Mouse (Mus musculus) frontal cortex, postnatal 10 days (tissue): Measurements from ENCODE around the gene Spry1.
A peak's percentile ranks its signal among the peaks of the same experiment; 100 is the strongest.
"Not testable (repeated sequence)": the region's sequence is repeated elsewhere in the genome, so short reads cannot be mapped to it uniquely, and the experiment has no call there.

Source experiments
- DNase-seq, 2 experiments: peaks; one replicate each; pipeline ENCODE4 v3.0.0; 2022; ENCODE audit warnings: low spot score in 2 of 2, mixed read lengths in 1 of 2

Spry1 gene

DNA sequence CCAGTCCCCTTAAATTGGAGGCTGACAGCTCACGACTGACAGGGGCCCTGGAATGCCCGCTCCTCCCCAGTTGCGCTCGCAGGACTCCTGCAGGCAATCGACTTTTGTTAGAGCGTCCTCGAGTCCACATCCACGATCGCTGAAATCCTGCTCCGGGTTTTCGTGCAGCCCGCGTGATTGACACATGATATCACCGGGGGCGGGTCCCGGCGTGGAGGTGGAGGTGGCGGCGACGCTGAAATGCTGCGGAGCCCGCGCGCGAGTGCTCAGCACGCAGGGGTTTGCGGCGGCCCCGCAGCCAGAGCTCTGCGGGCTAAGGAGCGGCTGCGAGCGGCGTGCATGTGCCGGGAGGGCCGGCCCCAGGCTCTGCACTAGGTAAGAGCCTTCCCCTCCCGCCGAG, at the start of gene Spry1:
Gene Spry1, plus strand, starts transcription at position 258 of the 400 bp plus-strand sequence.
- DNase-seq: peak; percentile 84 to 93

DNA sequence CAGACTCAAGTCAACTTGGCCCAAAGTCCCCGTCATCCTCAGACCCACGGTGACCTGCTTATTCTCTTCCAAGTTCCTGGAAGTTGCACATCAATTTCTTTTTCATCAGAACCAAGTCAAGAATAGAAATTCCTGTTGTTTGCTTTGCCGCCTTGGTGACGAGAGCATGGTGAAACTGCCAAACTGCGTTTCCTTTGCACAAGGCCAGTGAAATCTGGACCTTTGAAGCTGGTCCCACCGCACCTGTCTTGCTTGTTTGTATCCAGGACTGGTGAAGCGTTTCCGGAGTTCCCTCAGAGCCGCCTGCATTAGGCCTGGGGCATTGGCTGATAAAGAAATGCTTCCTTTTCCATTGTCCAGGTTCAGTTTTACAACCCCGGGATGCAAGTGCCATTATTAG, 44.0 kb upstream of the Spry1 start:
- DNase-seq: no peak

DNA sequence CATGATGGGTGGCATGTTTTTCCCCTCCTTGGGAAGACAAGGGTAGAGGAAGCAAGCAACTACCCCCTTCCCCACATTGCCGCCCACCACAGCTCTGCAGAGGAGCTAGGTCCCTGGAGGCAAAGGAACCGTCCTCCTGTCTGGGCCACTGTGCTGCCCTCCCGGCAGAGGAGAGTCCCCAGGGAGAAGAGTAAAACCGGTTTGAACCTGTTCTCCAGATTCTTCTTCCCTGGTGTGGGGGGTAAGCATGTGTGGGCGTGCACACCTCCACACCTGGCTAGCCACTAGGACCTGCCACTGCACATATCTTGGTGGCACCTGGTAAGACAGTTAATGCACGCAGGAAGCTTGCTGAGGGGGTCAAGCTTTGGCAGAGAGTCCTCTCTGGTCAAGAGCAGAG, 43.2 kb upstream of the Spry1 start:
- DNase-seq: no peak

DNA sequence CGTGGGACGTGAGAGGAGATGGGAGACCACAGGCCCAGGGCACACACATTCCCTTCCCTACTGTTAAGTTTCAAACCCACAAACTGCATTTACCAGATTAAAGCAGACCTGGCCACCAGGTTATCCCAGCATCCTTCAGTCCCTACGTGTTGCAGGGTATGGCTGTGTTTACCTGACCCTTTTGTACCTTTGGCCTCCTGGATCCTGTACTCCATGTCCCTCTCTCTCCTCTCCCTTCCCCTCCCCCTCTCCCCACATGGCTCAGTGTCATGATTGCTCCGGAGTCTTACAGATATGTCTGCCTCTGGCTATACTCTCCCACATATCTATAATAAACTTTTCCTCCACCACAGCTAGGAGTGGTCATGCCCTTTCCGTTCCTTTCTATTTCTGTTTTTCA, 42.5 kb upstream of the Spry1 start:
- no peak for DNase-seq

DNA sequence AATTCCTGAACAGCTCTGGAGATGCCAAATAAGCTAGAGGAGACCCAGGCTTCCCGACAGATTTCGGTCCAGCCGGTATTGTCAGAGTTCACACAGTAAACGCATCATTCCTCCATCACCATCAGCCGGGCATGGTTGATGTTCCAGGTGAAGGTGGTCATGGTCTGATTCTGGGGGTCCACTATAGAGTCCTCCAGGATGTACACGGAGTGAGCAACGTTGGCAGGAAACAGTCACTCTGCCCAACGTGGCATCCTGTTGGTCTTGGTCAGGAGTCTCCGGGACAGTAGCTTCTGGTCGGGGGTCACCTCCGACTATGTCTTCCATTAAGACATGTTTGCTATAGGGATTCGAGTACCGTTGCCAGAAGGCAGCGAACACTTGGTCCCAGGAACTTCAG, 40.1 kb upstream of the Spry1 start:
- DNase-seq: not testable (repeated sequence)

DNA sequence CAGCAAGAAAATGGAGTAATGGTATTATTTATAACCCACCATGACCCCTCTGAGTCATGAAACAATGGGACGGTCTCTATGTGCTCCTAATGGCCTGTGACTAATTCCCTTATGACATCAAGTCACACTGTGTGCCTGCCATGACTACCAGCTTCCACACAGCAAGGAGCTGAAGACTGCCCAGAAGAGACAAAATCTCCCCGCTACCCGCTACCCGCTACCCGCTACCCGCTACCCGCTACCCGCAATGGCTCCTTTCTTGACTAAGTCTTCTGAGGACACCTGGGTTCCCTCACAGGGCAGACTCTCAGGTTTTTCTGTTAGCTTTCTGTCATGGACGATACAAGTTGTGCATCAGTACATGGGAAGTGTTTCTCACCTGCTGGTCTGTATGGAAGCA, 37.4 kb upstream of the Spry1 start:
- no peak for DNase-seq

DNA sequence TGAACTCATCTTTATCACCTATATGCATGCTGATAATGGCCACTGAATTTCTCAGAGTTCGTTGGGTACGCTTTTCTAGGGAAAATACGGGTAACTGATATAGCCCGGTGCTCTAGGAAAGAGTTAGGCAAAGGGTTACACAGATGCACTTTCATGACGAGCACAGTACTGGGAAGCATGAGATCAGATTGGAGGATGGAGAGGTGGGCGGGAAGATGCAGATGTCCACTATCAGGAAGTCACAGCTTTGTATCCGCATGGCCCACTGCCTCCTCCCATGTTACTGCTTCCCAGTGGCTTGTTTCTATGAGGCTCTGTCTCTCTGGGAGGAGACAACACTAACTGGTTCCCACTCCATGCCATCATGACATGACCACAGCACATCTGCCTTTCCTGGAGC, 36.9 kb upstream of the Spry1 start:
- DNase-seq: no peak

DNA sequence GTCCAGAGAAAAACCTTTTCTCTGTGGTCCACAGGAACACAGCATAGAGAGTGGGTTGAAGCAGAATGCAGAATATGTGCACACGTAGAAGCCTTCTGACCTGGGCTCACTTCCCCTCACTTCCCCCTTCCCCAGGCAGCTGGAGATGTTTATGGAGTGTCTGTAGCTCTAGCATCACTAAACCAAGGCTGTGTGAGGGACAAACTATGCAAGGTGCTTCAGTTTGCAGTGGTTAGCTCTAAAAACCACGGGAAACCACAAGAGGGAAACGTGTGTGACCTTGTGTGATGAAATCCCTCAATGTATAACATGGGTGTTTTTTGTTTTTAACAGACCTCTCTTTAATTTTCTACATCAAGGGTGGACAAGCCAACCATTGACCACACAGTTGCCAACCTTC, 36.2 kb upstream of the Spry1 start:
- no peak for DNase-seq

DNA sequence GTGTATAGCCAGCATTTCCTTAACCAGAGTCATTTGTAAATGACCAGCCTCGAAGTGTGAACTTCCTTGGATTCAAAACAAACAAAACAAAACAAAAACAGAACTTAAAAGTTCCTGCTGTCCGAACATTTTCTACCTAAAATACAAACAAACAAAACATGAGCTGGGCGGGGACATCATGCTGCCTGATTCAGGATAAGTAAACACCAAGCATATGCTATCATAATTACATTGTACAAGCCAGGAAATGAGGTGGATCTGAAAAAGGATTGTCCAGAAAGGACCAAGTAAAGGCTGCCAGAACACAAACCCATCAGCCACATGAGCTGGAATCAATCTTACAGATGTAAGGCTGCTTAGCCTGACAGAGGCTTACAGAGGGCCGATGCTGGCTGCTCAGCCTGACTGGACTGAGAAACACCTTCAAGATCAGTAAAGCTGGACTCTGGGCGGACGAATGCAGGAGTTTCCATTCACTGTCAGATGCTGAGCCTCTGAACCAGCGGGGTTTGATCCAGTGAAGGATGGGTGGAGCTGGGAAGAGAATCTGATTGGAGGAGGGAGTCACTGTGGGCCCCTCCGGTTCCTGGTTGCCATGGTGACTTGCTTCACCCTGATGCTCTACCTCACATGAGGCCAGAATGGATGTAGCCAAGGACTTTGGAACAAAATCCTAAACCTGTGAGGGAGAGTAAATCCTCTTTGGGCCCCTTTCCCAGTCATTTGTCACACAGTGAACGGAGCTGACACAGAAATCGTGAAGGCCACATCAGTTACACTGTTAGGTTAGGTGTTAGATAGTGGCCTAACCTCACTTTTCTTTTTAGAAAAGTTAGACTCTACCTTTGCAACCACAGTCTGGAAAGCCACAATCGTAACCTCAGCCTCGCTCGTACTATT, 34.5 kb upstream of the Spry1 start:
- no peak for DNase-seq

DNA sequence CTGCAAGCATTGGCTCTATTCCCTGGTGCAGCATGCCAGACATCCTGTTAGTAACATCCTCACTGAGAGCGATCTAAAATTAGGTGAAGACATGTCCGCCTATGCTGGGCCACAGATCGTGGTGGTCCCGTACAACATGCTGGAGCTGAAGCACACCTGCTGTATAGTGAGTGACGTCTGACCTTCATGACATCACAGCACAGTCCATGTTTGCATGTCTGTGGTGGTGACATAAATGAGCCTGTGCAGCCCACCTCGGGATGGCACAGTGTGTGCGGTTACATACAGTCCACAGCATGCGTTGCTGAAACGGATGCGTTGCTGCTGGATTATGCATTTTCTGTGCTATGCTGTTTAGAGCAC, 33.9 kb upstream of the Spry1 start:
- no peak for DNase-seq

DNA sequence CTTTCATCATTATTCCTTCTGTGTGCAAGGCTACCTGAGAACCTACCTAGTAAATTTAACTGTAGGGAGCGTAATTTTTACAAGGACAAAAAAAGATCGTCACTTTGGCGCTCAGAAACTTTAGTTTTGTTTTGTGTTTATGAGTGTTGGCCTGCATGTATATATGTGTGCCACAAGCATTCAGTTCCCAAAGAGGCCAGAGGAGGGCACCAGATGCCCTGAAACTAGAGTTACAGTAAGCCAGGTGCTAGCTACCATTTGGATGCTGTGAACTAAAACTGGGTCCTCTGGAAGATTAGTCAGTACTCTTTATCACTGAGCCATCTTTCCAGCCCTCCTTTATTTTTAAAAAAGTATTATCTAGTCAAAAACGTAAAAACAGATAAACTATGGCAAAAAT, 30.8 kb upstream of the Spry1 start:
- no peak for DNase-seq

DNA sequence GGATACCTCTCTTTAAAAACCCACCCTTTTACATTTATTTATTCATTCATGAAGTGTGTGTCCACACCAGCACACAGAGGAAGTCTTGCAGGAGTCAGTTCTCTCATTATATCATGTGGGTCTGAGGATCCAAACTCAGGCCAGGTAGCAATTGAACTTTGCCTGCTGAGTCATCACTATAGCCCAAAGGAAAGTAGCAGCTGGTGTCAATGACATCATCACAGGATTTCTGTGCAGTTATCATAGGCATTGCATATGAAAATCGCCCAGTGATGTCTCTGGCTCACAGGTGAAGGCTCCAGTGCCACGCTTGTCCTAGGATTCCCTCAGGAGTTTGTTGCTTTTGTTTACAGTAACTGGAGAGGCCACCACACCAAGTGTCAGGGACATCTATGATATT, 29.1 kb upstream of the Spry1 start:
- no peak for DNase-seq

DNA sequence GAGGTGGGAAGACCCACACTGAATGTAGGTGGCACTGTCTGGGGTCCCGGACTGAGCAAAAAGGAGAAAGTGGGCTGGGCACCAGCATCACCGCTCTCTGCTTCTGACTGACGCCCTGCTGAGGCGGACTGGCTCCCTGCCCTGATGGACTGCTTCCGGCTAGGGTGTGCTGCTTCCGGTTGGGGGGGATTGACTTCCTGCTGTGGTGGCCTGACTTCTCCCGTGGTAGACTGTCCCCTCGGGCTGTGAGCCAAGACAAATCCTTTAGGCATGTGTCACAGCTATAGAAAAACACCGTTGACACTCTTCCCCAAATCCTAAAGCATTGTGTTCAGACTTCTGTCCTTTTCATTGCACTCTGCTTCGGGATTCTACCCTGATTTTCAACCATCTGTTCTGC, 26.0 kb upstream of the Spry1 start:
- DNase-seq: no peak

DNA sequence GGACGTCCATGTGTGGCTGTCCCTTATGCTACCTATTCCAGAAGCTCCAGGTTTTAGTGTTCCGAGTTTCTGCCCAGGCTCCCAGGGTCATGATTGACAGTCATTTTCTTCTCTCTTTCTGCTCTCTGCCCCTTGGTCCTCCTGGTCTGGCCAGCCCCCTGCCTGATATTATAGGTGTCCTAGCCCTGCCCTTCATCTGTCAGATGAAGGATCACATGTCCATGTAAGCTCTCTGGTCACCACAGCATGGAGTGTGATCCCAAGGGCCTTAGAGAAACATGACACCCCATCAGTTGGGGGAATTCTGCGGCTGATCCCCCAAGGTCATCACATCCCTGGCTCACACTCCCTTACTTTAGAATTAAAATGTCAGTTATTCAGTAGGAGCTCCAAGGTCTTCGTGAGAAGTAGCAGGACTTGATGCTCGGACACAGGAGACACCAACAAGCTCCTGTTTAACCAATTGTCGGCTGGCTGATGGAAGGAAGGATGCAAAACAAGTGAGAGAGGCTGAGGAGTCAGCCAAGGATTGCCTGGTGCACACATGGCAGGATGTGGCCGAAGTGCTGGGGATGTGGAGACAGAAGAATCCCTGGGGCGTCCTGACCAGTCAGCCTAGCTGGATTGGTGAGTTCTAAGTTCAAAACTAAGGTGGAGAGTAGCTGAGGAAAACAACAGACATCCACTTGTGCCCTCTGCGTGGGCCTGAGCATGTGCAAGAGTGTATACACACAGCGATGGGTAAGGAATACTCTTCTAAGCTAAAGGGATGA, 24.7 kb upstream of the Spry1 start:
- DNase-seq: no peak

DNA sequence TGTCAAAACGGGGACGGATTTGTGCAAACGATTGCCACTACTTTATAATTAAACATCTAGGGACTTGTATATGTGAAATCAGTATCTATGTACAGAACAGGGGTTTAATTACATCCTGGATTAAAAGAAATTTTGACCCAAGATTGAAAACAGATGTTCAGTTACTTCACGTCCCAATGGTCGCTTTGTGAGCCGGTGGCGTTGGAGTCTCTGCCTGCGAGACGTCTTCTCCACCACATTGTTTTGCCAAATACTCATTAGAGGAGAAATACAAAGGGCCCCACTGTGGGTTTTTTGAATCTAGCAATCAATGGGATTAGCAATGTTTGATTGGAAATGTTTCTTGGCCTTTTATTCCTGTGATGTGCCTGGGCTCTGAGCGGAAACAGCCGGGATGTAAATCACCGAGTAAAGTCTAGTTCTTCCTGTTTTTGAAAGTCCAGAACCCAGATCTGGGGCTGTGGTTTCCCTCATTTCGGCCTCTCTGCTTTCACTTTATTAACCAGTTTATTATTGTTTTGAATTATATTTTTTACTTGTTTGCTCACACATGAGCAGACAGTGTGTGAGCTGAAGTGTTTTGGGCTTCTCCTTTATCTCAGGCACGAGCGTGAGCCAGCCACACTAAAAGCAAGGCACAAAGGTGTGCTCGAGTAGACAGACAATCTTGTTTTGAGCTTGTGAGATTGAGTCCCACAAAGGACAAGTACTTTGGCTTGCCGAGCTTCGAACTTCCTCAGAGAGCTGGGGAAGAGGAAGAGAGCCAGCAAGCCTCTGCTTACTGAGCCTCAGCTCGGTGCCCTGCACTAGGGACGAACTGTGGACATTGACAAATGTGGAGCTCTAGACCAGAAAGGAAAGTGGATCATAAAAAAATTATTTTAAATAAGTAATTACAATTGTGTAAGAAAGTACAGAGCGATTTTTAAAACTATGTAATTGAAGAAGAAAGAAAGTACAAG, 22.9 kb upstream of the Spry1 start:
- DNase-seq: no peak

DNA sequence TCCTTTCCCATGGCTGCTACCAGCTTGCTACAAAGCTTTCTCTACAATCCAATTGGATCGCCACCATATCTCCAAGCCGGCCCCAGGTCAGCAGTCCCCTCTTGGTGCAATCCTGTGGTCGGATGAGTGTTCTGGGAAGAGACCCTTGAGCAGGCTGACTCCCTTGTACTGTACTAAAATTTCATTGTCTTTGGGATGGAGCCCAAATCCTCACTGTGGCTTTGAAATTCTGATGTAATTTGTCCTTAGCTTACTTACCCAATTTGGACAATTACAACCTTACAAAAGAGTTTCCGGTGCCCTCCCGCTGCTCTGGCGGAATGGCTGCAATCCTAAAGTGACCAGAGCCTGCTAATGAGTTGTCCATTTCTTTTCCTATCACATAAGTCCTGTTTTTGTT, 7.5 kb upstream of the Spry1 start:
- DNase-seq: no peak

DNA sequence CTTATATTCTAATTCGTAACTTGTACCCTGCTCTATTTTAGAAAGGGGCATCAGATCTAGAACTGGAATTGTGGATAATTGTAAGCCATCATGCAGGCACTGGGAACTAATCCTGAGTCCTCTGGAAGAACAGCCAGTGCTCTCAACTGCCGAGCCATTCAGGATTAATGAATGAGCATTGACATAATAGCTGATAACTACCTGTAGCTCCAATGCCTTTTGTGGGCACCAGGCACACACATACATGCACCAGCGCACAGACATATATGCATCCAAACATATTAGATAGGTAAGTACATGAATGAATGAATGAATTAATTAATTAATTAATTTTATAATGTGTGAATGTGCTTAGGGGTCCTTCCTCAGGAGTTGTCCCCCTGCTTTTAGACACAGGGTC, 7.0 kb upstream of the Spry1 start:
- DNase-seq: no peak

DNA sequence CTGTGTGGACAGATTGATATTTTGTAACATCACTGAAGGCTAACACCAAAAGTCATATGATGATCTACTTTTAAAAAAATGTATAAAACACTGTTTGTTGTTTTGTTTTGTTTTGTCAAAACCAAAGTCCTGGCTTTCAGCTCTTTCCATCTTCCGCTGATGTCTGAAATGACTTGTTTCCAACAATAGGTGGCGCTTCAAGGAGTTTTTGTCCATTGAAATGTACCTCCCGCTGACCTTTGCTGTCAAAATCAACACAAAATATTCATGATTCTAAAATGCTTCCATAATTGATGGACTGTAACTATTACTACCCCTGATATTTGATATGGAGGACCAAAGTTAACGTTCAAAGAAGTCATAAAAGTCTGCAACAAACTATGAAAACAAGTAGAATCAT, 5.1 kb upstream of the Spry1 start:
- DNase-seq: no peak

DNA sequence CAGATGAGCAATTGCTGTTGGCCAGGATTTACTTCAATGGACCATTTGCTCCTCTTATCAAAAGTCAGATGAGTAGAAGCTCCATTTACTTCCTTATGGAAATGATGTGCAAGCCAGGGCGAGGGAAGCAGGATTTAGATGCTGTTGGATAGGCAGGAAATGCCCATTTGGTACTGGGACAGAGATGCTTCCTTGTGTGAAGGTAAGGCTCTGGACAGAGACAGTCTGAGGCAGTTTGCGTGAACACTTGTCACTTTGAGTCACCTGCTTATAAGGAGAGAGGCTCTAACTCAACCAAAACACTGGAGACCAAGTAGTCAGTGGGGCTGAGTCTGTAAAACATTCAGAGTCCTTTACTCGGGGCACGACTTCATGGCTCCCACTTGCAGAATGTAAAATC, 2.8 kb upstream of the Spry1 start:
- DNase-seq: no peak

DNA sequence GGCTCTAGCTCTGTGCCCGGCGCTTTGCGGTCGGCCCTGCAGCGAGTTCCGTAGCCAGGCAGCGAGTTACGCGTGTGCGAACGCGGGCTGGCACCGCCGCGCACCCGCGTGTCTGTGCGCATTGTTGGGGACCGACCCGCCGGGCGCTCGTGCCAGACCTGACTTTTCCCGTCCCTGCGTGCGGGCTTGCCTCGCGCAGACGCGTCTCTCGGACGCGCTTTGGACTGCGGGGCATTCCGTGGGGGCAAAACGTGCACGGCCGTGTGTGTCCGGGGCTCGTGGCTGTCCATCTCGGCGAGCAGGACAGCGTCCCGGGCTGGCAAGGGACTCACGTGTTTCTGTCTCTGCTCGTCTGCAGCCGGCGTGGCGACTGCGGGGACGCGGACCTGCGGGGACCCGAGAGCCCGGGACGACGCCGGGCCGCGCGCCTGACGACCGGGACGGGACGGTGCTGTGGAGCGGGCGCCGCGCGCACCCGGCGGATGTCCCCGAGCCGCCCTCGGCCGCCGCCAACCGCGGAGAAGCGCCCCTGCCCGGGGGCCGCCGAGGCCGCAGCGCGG, 495 bp downstream of the Spry1 start:
- DNase-seq: peak; percentile 27 to 62

DNA sequence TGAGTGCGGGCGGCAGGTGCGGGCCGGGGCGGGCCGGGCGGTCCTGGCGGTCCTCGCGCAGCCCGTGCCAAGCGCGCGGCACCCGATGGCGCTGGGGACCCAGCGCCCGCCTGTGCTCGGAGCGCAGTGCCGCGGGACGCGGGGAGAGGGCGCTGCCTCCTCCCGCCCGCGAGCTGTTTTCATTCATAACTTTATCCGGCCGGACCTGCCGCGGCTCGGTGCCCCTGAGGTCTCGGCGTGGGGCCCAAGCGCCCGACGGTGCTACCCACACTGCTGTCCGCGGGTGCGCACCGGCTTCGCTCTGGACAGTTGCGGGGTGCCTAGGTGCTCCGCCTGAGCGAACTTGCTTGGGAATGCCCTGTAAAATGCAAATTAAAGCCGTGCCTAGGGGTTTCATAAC, 1.1 kb downstream of the Spry1 start:
- DNase-seq: peak in 1 of 2 experiments; percentile 70
